In the genomic region with DNA sequence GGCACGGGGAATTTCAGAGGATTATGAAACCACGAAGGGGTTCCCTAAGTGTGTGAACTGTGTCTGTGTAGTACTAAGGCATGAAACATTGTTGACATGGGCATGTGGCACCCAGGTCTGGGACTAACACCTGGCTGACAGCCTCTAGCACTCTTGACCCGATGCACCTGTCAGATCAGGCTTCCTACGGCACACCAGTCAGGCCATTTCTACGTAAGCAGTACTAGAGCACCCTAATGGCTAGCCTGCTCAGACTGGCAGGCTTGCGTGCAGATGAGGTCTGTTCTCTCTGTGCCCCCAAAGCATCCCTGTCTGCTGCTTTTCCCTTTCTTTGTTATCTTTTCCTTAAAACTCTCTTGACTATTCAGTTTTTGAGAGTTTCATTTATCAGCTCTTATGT, we compare ENCODE assay signal across 15 mouse cellular contexts. TPM values are rescaled to one million over a fixed set of nuclear protein-coding genes. Genes with fewer than 3 reads are reported as not detected.
"Had no signal": no experiment of that assay in that cellular context is flagged by ENCODE, and none has a peak within 500 bp of the region (broad histone marks: within the 10 kb centered on the region; RNA-seq: fewer than 3 reads in every experiment).

No protein-coding gene starts in this region.

- H3K4me3 ChIP-seq: kidney, embryonic 15.5 days; limb, embryonic 13.5 days; midbrain, embryonic 12.5 days; stomach, embryonic 15.5 days had no signal

- DNase-seq: kidney, postnatal 14 days; left cerebral cortex, postnatal 4 days; lung, adult 2 months; lung, postnatal 10 days; right cerebral cortex, postnatal 14 days; thymus, adult 2 months; thymus, postnatal 25 days had no signal

- H3K4me2 ChIP-seq: kidney, embryonic 15.5 days; limb, embryonic 13.5 days; midbrain, embryonic 12.5 days; stomach, embryonic 15.5 days had no signal

- H3K27ac ChIP-seq: kidney, embryonic 15.5 days; limb, embryonic 13.5 days; liver, embryonic 14.5 days; midbrain, embryonic 12.5 days; stomach, embryonic 15.5 days had no signal

- H3K9ac ChIP-seq: kidney, embryonic 15.5 days; limb, embryonic 13.5 days; liver, embryonic 14.5 days; midbrain, embryonic 12.5 days; stomach, embryonic 15.5 days had no signal

- H3K27me3 ChIP-seq: kidney, embryonic 15.5 days; limb, embryonic 13.5 days; midbrain, embryonic 12.5 days; stomach, embryonic 15.5 days had no signal

- H3K9me3 ChIP-seq: kidney, embryonic 15.5 days; limb, embryonic 13.5 days; midbrain, embryonic 12.5 days; stomach, embryonic 15.5 days had no signal

- H3K4me1 ChIP-seq: kidney, embryonic 15.5 days; limb, embryonic 13.5 days; midbrain, embryonic 12.5 days; stomach, embryonic 15.5 days had no signal

- H3K36me3 ChIP-seq: stomach, embryonic 15.5 days had no signal

RNA-seq across cellular contexts. Expression of a gene that starts 53.3 kb away (rescaled TPM):
- total RNA-seq: liver, adult 2 months; megakaryocyte, adult 5-6 weeks had no signal
- polyA plus RNA-seq: liver, adult 2 months; spleen, adult 2 months had no signal
